Mouse (Mus musculus): Measurements from ENCODE around the gene Lmna. TPM values are rescaled to one million over a fixed set of nuclear protein-coding genes. Genes with fewer than 3 reads are reported as not detected.

Lmna gene
- polyA plus RNA-seq, 1 experiment from 2014 or later: 62.3 TPM

GRCm38 (mm10) chr3:88499580-88499979 lies 10.2 kb downstream of the Lmna start:
- Histone ChIP-seq H3K9me3 (ENCODE audit: control insufficient read depth, low read length) (no peaks in the 10 kb centered on the region), H3K9ac (ENCODE audit: low read depth, low read length) (no peak overlapping the region), H3K36me3 (ENCODE audit: control insufficient read depth, insufficient read depth, low read length) (no peaks in the 10 kb centered on the region), H3K4me3 (ENCODE audit: low read length) (no peak overlapping the region), H3K27me3 (replicated peaks; ENCODE audit: control insufficient read depth, insufficient read depth, low read length) (no peaks in the 10 kb centered on the region), H3K4me2 (ENCODE audit: low read length) (no peak overlapping the region), H3K27ac (ENCODE audit: low read depth, low read length) (no peak overlapping the region), H3K4me1 (ENCODE audit: control insufficient read depth, insufficient read depth, low read depth, low read length) (peaks cover 22% of the 10 kb centered on the region)
- ATAC-seq: no peak
- 76% methylated on average over 4 of the region's 4 CpGs for WGBS

- no peak for ATAC-seq
- Histone ChIP-seq H3K9ac (ENCODE audit: low read depth, low read length) (no peak overlapping the region), H3K27me3 (replicated peaks; ENCODE audit: control insufficient read depth, insufficient read depth, low read length) (no peaks in the 10 kb centered on the region), H3K36me3 (ENCODE audit: control insufficient read depth, insufficient read depth, low read length) (no peaks in the 10 kb centered on the region), H3K9me3 (ENCODE audit: control insufficient read depth, low read length) (no peaks in the 10 kb centered on the region), H3K27ac (ENCODE audit: low read depth, low read length) (no peak overlapping the region), H3K4me2 (ENCODE audit: low read length) (no peak overlapping the region), H3K4me1 (ENCODE audit: control insufficient read depth, insufficient read depth, low read depth, low read length) (peaks cover 17% of the 10 kb centered on the region), H3K4me3 (ENCODE audit: low read length) (no peak overlapping the region)
- 79% methylated on average over 10 of the region's 10 CpGs for whole genome bisulfite sequencing
Observed at GRCm38 (mm10) chr3:88495741-88496415, 13.9 kb downstream of the Lmna start.

DNA sequence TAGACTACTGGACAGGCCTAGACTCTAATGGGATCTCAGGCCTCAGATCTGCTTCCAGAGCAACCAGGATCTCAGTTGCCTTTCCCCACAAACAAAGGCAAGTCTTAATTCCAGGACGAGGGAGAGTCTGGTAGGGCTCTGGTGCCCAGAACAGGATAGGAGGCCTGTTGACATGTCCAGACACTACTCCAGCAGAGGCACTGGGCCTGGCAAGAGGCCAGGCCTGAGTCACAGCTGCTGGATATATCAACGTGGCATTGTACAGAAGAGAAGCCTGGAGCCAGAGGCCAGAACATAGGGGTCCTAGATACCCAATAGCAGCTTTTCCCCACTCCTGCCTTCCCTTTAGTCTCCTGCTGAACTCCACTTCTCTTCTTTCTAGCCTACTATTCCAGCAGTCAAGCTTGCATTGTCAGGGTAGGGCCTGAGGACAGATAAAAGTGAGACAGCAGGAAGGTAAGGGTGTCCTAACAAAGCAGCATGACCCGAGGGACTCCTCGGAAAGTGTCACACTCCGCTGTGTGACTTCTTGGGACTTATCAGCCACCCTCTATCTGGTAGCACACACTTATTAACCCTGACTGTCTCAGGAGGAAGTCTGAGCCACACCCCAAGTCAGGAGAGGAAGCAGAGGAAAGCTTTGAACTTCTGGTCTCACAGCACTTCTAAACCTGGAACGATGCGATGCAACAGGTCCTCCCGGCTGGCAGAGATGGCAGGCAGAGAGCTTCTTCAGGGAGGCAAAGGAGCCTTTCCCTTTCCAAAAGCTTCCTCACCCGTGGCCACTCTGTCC lies 14.7 kb downstream of the Lmna start:
- no peaks in the 10 kb centered on the region for H3K27me3 ChIP-seq (replicated peaks; ENCODE audit: control insufficient read depth, insufficient read depth, low read length)
- no peaks in the 10 kb centered on the region for H3K9me3 ChIP-seq (ENCODE audit: control insufficient read depth, low read length)
- H3K4me2 ChIP-seq (ENCODE audit: low read length): no peak overlapping the region
- no peak overlapping the region for H3K4me3 ChIP-seq (ENCODE audit: low read length)
- WGBS: 65% methylated on average over 9 of the region's 9 CpGs
- no peaks in the 10 kb centered on the region for H3K36me3 ChIP-seq (ENCODE audit: control insufficient read depth, insufficient read depth, low read length)
- peaks cover 14% of the 10 kb centered on the region for H3K4me1 ChIP-seq (ENCODE audit: control insufficient read depth, insufficient read depth, low read depth, low read length)
- peak overlapping the region; percentile 18; the same call in 1 of the 2 replicates for H3K27ac ChIP-seq (ENCODE audit: low read depth, low read length)
- H3K9ac ChIP-seq (ENCODE audit: low read depth, low read length): no peak overlapping the region
- peak; percentile 43; the same call in 1 of the 2 replicates for ATAC-seq

- no peak overlapping the region for H3K4me2 ChIP-seq (ENCODE audit: low read length)
- no peak for ATAC-seq
- H3K9ac ChIP-seq (ENCODE audit: low read depth, low read length): no peak overlapping the region
- no peaks in the 10 kb centered on the region for H3K27me3 ChIP-seq (replicated peaks; ENCODE audit: control insufficient read depth, insufficient read depth, low read length)
- no peaks in the 10 kb centered on the region for H3K9me3 ChIP-seq (ENCODE audit: control insufficient read depth, low read length)
- H3K27ac ChIP-seq (ENCODE audit: low read depth, low read length): no peak overlapping the region
- 80% methylated on average over 11 of the region's 11 CpGs for WGBS
- H3K36me3 ChIP-seq (ENCODE audit: control insufficient read depth, insufficient read depth, low read length): no peaks in the 10 kb centered on the region
- H3K4me3 ChIP-seq (ENCODE audit: low read length): no peak overlapping the region
- peaks cover 14% of the 10 kb centered on the region for H3K4me1 ChIP-seq (ENCODE audit: control insufficient read depth, insufficient read depth, low read depth, low read length)
Observed at GRCm38 (mm10) chr3:88493706-88494582, 15.8 kb downstream of the Lmna start.

DNA sequence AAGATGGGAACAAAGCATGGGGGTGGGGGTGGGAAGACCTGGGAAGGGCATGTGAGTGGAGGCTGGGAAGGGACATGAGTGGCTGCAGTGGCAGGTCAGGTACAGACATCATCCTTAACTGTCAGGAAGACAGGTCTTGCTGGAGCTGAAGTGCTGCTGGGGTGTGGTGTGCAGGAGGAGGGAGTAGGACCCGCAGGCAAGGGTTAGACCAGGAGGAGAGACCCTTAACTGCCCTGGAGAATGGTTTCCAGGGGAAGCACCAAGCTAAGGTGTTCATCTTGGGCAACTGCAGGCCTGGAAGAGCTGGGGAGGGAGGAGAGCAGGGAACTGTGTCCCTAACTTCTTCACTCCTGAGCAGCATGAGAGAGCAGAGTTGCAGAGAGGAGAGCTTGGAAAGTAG lies 22.4 kb downstream of the Lmna start:
- 71% methylated on average over 1 of the region's 1 CpGs for WGBS
- no peak overlapping the region for H3K4me3 ChIP-seq (ENCODE audit: low read length)
- H3K27me3 ChIP-seq (replicated peaks; ENCODE audit: control insufficient read depth, insufficient read depth, low read length): peaks cover 28% of the 10 kb centered on the region
- H3K4me1 ChIP-seq (ENCODE audit: control insufficient read depth, insufficient read depth, low read depth, low read length): peaks cover 6% of the 10 kb centered on the region; the same call in 1 of the 2 replicates
- no peak overlapping the region for H3K4me2 ChIP-seq (ENCODE audit: low read length)
- H3K27ac ChIP-seq (ENCODE audit: low read depth, low read length): no peak overlapping the region
- H3K36me3 ChIP-seq (ENCODE audit: control insufficient read depth, insufficient read depth, low read length): peaks cover 11% of the 10 kb centered on the region
- no peaks in the 10 kb centered on the region for H3K9me3 ChIP-seq (ENCODE audit: control insufficient read depth, low read length)
- no peak for ATAC-seq
- no peak overlapping the region for H3K9ac ChIP-seq (ENCODE audit: low read depth, low read length)

DNA sequence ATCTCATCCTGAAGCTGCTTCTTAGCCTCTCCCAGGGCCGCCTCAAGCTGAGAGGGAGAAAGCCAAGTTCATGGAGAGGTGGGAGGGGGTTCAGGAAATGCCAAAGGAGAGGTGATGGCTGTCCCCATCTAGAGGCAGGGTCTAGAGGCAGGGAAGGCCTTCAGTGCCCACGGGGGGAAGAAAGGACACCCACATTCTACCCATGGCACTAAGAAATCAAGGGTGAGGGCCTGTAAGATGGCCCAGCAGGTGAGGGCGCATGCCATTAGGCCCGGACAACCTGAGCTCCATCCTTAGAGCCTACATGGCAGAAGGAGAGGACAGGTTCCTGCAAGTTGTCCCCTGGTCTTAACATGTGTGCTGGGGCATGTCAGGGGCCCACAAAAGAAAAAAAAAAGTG lies 22.9 kb downstream of the Lmna start:
- Histone ChIP-seq H3K4me2 (ENCODE audit: low read length) (no peak overlapping the region), H3K27ac (ENCODE audit: low read depth, low read length) (no peak overlapping the region), H3K27me3 (replicated peaks; ENCODE audit: control insufficient read depth, insufficient read depth, low read length) (peaks cover 30% of the 10 kb centered on the region), H3K4me3 (ENCODE audit: low read length) (no peak overlapping the region), H3K9me3 (ENCODE audit: control insufficient read depth, low read length) (no peaks in the 10 kb centered on the region), H3K36me3 (ENCODE audit: control insufficient read depth, insufficient read depth, low read length) (peaks cover 11% of the 10 kb centered on the region), H3K4me1 (ENCODE audit: control insufficient read depth, insufficient read depth, low read depth, low read length) (peaks cover 11% of the 10 kb centered on the region; the same call in 1 of the 2 replicates), H3K9ac (ENCODE audit: low read depth, low read length) (no peak overlapping the region)
- ATAC-seq: no peak
- 77% methylated on average over 4 of the region's 4 CpGs for WGBS

GRCm38 (mm10) chr3:88486043-88486442 lies 23.7 kb downstream of the Lmna start:
- peaks cover 30% of the 10 kb centered on the region for H3K27me3 ChIP-seq (replicated peaks; ENCODE audit: control insufficient read depth, insufficient read depth, low read length)
- H3K4me2 ChIP-seq (ENCODE audit: low read length): no peak overlapping the region
- peaks cover 12% of the 10 kb centered on the region; the same call in 1 of the 2 replicates for H3K4me1 ChIP-seq (ENCODE audit: control insufficient read depth, insufficient read depth, low read depth, low read length)
- H3K4me3 ChIP-seq (ENCODE audit: low read length): no peak overlapping the region
- no peak overlapping the region for H3K27ac ChIP-seq (ENCODE audit: low read depth, low read length)
- H3K9me3 ChIP-seq (ENCODE audit: control insufficient read depth, low read length): no peaks in the 10 kb centered on the region
- no peak for ATAC-seq
- H3K9ac ChIP-seq (ENCODE audit: low read depth, low read length): no peak overlapping the region
- peaks cover 11% of the 10 kb centered on the region for H3K36me3 ChIP-seq (ENCODE audit: control insufficient read depth, insufficient read depth, low read length)
- WGBS: 74% methylated on average over 4 of the region's 5 CpGs

DNA sequence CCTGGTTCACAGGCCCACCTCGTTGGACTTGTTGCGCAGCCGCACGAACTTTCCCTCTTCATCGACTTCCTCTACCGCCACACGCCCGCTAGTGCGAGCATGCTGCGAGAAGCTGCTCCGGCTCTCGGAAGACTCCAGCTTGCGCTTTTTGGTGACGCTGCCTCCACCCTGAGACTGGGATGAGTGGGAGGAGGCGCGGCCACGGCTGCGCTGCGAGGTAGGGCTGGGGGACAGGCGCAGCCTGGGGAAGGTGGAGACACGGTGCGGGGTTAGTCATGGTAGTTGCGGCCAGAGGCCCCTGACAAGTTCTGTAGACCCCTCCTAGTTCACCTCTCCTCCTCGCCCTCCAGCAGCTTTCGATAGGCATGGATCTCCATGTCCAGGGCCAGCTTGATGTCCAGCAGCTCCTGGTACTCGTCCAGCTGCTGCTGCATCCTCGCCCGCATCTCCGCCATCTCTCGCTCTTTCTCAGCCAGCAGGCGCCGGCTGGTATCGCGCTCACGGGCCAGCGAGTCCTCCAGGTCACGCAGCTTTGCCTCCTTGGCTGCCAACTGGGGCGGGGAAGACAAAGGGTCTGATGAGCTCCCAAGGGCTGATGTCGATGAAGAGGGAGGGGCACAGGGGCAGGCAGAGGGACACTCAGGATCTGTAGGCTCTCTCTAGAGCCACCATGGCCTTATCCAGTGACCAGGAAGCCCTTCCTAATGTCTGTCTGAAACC lies 25.0 kb downstream of the Lmna start:
- Histone ChIP-seq H3K36me3 (ENCODE audit: control insufficient read depth, insufficient read depth, low read length) (peaks cover 11% of the 10 kb centered on the region), H3K9me3 (ENCODE audit: control insufficient read depth, low read length) (no peaks in the 10 kb centered on the region), H3K9ac (ENCODE audit: low read depth, low read length) (peak overlapping the region; percentile 28), H3K4me1 (ENCODE audit: control insufficient read depth, insufficient read depth, low read depth, low read length) (peaks cover 12% of the 10 kb centered on the region; the same call in 1 of the 2 replicates), H3K27ac (ENCODE audit: low read depth, low read length) (no peak overlapping the region), H3K4me3 (ENCODE audit: low read length) (peak overlapping the region; percentile 10; the same call in 1 of the 2 replicates), H3K27me3 (replicated peaks; ENCODE audit: control insufficient read depth, insufficient read depth, low read length) (peaks cover 30% of the 10 kb centered on the region), H3K4me2 (ENCODE audit: low read length) (peak overlapping the region; percentile 41)
- no peak for ATAC-seq
- 19% methylated on average over 39 of the region's 39 CpGs for WGBS

Data from hindbrain, embryonic 16.5 days (tissue).